Mouse (Mus musculus) heart, embryonic 14.5 days (tissue): ENCODE data around the gene Tmem51. TPM values are rescaled to one million over a fixed set of nuclear protein-coding genes. Genes with fewer than 3 reads are reported as not detected.

ENCODE experiments used
- ATAC-seq: fragments of 200-750 bp; cut with Nextera tagmentation; 2 replicates; pipeline ENCODE4 v1.8.0; 2017; ENCODE audit warnings: low read depth, moderate TSS enrichment; ENCODE audit not compliant: insufficient number of reproducible peaks, insufficient read depth, low FRiP score
- H3K27ac ChIP-seq, 2 experiments: fragments of 200-500 bp in 1 of 2; fragments of 300-500 bp in 1 of 2; sonication (generic) in 1 of 2; replicated peaks in 1 of 2; 2 replicates each; pipeline ENCODE4 v1.5.1; 2012 to 2014; ENCODE audit warnings: low read depth in 2 of 2, low read length in 2 of 2, control low read depth in 1 of 2, mild to moderate bottlenecking in 1 of 2, mixed read lengths in 1 of 2; ENCODE audit not compliant: control insufficient read depth in 1 of 2, insufficient read depth in 1 of 2
- H3K27me3 ChIP-seq: fragments of 300-500 bp; sonication (generic); 2 replicates; pipeline ENCODE4 v1.6.1; 2014; ENCODE audit warnings: mild to moderate bottlenecking, low read length, control low read depth; ENCODE audit not compliant: control insufficient read depth, insufficient read depth
- H3K36me3 ChIP-seq: fragments of 300-500 bp; sonication (generic); 2 replicates; pipeline ENCODE4 v1.6.1; 2014; ENCODE audit warnings: mild to moderate bottlenecking, control low read depth, low read length, mixed read lengths; ENCODE audit not compliant: control insufficient read depth, insufficient read depth
- H3K4me1 ChIP-seq, 2 experiments: fragments of 200-500 bp in 1 of 2; fragments of 300-500 bp in 1 of 2; sonication (generic) in 1 of 2; 2 replicates each; pipeline ENCODE4 v1.6.1; 2012 to 2014; ENCODE audit warnings: low read length in 2 of 2, control low read depth in 1 of 2, mixed read lengths in 1 of 2; ENCODE audit not compliant: control insufficient read depth in 2 of 2, insufficient read depth in 2 of 2
- H3K4me2 ChIP-seq: fragments of 300-500 bp; sonication (generic); 2 replicates; pipeline ENCODE4 v1.6.1; 2014; ENCODE audit warnings: mild to moderate bottlenecking, low read length
- H3K4me3 ChIP-seq, 2 experiments: fragments of 200-500 bp in 1 of 2; fragments of 300-500 bp in 1 of 2; sonication (generic) in 1 of 2; 2 replicates each; pipeline ENCODE4 v1.5.1; 2012 to 2014; ENCODE audit warnings: low read length in 2 of 2, mild to moderate bottlenecking in 2 of 2, control low read depth in 1 of 2, low read depth in 1 of 2, moderate library complexity in 1 of 2; ENCODE audit not compliant: control insufficient read depth in 1 of 2, insufficient read depth in 1 of 2
- H3K9ac ChIP-seq: fragments of 300-500 bp; sonication (generic); 2 replicates; pipeline ENCODE4 v1.6.1; 2014; ENCODE audit warnings: mild to moderate bottlenecking, low read length
- H3K9me3 ChIP-seq: fragments of 300-500 bp; sonication (generic); 2 replicates; pipeline ENCODE4 v1.6.1; 2016; ENCODE audit warnings: low read length, control low read depth; ENCODE audit not compliant: control insufficient read depth
- WGBS: fragments of 180-500 bp; shearing (Covaris S2); extraction: QIAGEN DNeasy Blood & Tissue Kit; methylation state at CpG from one replicate; pipeline ENCODE4 v1.1.7; 2014; 5-methylcytosine and 5-hydroxymethylcytosine counted together
- polyA plus RNA-seq: library from polyadenylated mRNA; unstranded; fragments of >200 nt; fragmentation: Nextera tagmentation; extraction: Ambion mirVana; gene quantifications from 2 replicates; pipeline ENCODE4 v1.2.1, GENCODE M21; 2014

Gene Tmem51
- polyA plus RNA-seq, 1 experiment from 2014 or later: 36.4 TPM

- WGBS: 60% methylated on average over 13 of the region's 13 CpGs
- Histone ChIP-seq H3K4me1 (peaks cover 36 to 67% of the 10 kb centered on the region in 2 experiments), H3K9me3 (no peaks in the 10 kb centered on the region)
Observed at GRCm38 (mm10) chr4:142074060-142074732, 9.9 kb downstream of the Tmem51 start.

GRCm38 (mm10) chr4:142071243-142071991, 12.7 kb downstream of the Tmem51 start:
- peaks cover 24 to 55% of the 10 kb centered on the region in 2 experiments for H3K4me1 ChIP-seq
- no peak overlapping the region for H3K4me2 ChIP-seq

More at GRCm38 (mm10) chr4:142074060-142074732, 9.9 kb downstream of the Tmem51 start:
- Histone ChIP-seq H3K36me3 (no peaks in the 10 kb centered on the region), H3K9ac (no peak overlapping the region), H3K4me3 (no peak overlapping the region), H3K4me2 (no peak overlapping the region), H3K27me3 (no peaks in the 10 kb centered on the region), H3K27ac (no peak overlapping the region)
- ATAC-seq: no peak

GRCm38 (mm10) chr4:142070840-142071239, 13.3 kb downstream of the Tmem51 start:
- WGBS: 19% methylated on average over 8 of the region's 8 CpGs
- Histone ChIP-seq H3K4me3 (no peak overlapping the region), H3K27me3 (no peaks in the 10 kb centered on the region), H3K9me3 (no peaks in the 10 kb centered on the region), H3K4me2 (no peak overlapping the region), H3K27ac (no peak overlapping the region), H3K36me3 (no peaks in the 10 kb centered on the region), H3K9ac (no peak overlapping the region), H3K4me1 (peaks cover 29 to 60% of the 10 kb centered on the region in 2 experiments)
- ATAC-seq: no peak

More at GRCm38 (mm10) chr4:142071243-142071991, 12.7 kb downstream of the Tmem51 start:
- 32% methylated on average over 18 of the region's 18 CpGs for WGBS
- Histone ChIP-seq H3K4me3 (no peak overlapping the region), H3K9me3 (no peaks in the 10 kb centered on the region), H3K27me3 (no peaks in the 10 kb centered on the region), H3K9ac (no peak overlapping the region; the same call in 1 of the 2 replicates), H3K27ac (peak overlapping the region in 1 of 2 experiments; percentile 9; a peak in 1 of 4 replicates), H3K36me3 (no peaks in the 10 kb centered on the region)
- ATAC-seq: no peak

GRCm38 (mm10) chr4:142068899-142069812, 14.9 kb downstream of the Tmem51 start:
- Histone ChIP-seq H3K4me2 (no peak overlapping the region), H3K9me3 (no peaks in the 10 kb centered on the region), H3K36me3 (no peaks in the 10 kb centered on the region), H3K9ac (no peak overlapping the region), H3K27me3 (no peaks in the 10 kb centered on the region), H3K4me1 (peaks cover 24 to 53% of the 10 kb centered on the region in 2 experiments), H3K4me3 (no peak overlapping the region), H3K27ac (peak overlapping the region in 1 of 2 experiments; percentile 11; a peak in 1 of 4 replicates)
- 48% methylated on average over 18 of the region's 18 CpGs for WGBS
- no peak for ATAC-seq

- no peak overlapping the region for H3K9ac ChIP-seq
Observed at GRCm38 (mm10) chr4:142066576-142066975, 17.5 kb downstream of the Tmem51 start.

GRCm38 (mm10) chr4:142065835-142066234, 18.3 kb downstream of the Tmem51 start:
- H3K9ac ChIP-seq: no peak overlapping the region; the same call in 1 of the 2 replicates
- no peaks in the 10 kb centered on the region for H3K9me3 ChIP-seq
- ATAC-seq: 0 out of 2 replicates have a peak, but pooled peaks have one; percentile 16
- no peak overlapping the region for H3K4me2 ChIP-seq
- 32% methylated on average over 6 of the region's 6 CpGs for WGBS
- H3K4me1 ChIP-seq: peaks cover 31 to 45% of the 10 kb centered on the region in 2 experiments
- no peaks in the 10 kb centered on the region for H3K27me3 ChIP-seq
- peak overlapping the region; percentile 24 to 53 for H3K27ac ChIP-seq
- H3K4me3 ChIP-seq: no peak overlapping the region
- H3K36me3 ChIP-seq: no peaks in the 10 kb centered on the region

More at GRCm38 (mm10) chr4:142066576-142066975, 17.5 kb downstream of the Tmem51 start:
- H3K4me1 ChIP-seq: peaks cover 30 to 45% of the 10 kb centered on the region in 2 experiments
- 64% methylated on average over 4 of the region's 4 CpGs for WGBS
- no peak overlapping the region for H3K27ac ChIP-seq
- no peak overlapping the region for H3K4me2 ChIP-seq
- H3K9me3 ChIP-seq: no peaks in the 10 kb centered on the region
- no peak overlapping the region for H3K4me3 ChIP-seq
- no peak for ATAC-seq
- no peaks in the 10 kb centered on the region for H3K36me3 ChIP-seq
- no peaks in the 10 kb centered on the region for H3K27me3 ChIP-seq

- Histone ChIP-seq H3K9ac (no peak overlapping the region), H3K36me3 (no peaks in the 10 kb centered on the region), H3K27ac (peak overlapping the region; percentile 24 to 53), H3K4me1 (peaks cover 36 to 45% of the 10 kb centered on the region in 2 experiments), H3K4me3 (no peak overlapping the region), H3K27me3 (no peaks in the 10 kb centered on the region), H3K4me2 (no peak overlapping the region), H3K9me3 (no peaks in the 10 kb centered on the region)
- WGBS: 58% methylated on average over 8 of the region's 8 CpGs
- ATAC-seq: no peak
Observed at GRCm38 (mm10) chr4:142065270-142065669, 18.8 kb downstream of the Tmem51 start.
